Mouse (Mus musculus): ENCODE data around the gene Mindy4. TPM values are rescaled to one million over a fixed set of nuclear protein-coding genes. Genes with fewer than 3 reads are reported as not detected.

The Mindy4 gene
- total and polyA plus RNA-seq, 3 experiments, result 0.23 to 1.6 TPM; not detected in 1

DNA sequence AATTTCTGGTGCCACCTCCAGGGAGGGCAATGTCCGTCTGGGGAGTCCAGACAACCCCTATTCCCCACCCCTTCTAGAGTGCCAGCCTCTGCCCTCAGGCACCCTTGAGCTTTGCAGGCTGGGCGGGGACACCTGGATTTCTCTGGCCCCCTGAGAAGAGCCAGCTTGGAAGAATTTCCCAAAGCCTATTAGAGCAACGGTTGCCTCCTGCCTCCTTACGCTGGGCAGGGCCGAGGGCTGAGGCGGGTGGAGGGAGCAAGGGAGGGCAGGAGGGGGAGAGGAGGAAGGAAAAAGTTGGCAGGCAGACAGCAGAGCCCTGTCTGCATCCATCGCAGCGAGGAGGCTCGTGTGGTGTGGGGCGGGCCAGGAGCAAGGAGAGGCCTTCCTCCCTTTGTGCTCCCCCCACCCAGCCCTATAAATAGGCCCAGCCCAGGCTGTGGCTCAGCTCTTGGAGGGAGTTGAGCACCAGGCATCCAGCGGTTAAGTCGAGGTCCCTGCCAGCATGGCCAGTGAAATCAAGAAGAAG lies 132.9 kb downstream of the Mindy4 start, which contains the start of gene Aqp1:
Gene Aqp1, plus strand, starts transcription at position 444 of the 526 bp plus-strand sequence.
- Histone ChIP-seq H3K9me3 (replicated peaks; ENCODE audit: insufficient read depth, low read length) (no peaks in the 10 kb centered on the region), H3K4me1 (ENCODE audit: control insufficient read depth in 1 of 2, insufficient read depth in 2 of 2, low read length in 2 of 2) (peaks cover 7 to 40% of the 10 kb centered on the region in 2 experiments; a peak in 3 of 4 replicates), H3K36me3 (ENCODE audit: control insufficient read depth in 1 of 2, insufficient read depth in 2 of 2, low read length in 2 of 2) (peaks cover 0 to 10% of the 10 kb centered on the region in 2 experiments; a peak in 2 of 4 replicates), H3K27ac (ENCODE audit: control insufficient read depth, low read depth, low read length) (peak within 1 kb of the TSS; percentile 68), H3K4me3 (ENCODE audit: control insufficient read depth in 1 of 2, insufficient read depth in 1 of 2, low read depth in 2 of 2, low read length in 2 of 2) (peak within 1 kb of the TSS; percentile 40 to 49), H3K27me3 (ENCODE audit: control insufficient read depth in 1 of 2, insufficient read depth in 2 of 2, low read length in 2 of 2) (no peaks in the 10 kb centered on the region), H3K9ac (ENCODE audit: control insufficient read depth, low read depth, low read length, poor library complexity, severe bottlenecking) (peak within 1 kb of the TSS; percentile 46), H3K79me2 (ENCODE audit: control insufficient read depth, insufficient read depth, low read length, poor library complexity) (no peaks in the 10 kb centered on the region)
- DNase-seq (ENCODE audit: low read depth, low spot score), result peak; percentile 66
- no peak for TF ChIP-seq CTCF (IDR thresholded peaks at IDR 0.05 in 2 of 3, conservative IDR thresholded peaks at IDR 0.05 in 1 of 3; ENCODE audit: control insufficient read depth in 1 of 3, insufficient read depth in 1 of 3, low read depth in 2 of 3, low read length in 3 of 3, poor library complexity in 1 of 3, severe bottlenecking in 1 of 3)
- TF ChIP-seq POLR2A (IDR thresholded peaks at IDR 0.05; ENCODE audit: control insufficient read depth in 1 of 2, insufficient read depth in 1 of 2, low read depth in 1 of 2, low read length in 2 of 2, poor library complexity in 1 of 2), result peak in 1 of 2 experiments; percentile 67; a peak in 2 of 4 replicates
- TF ChIP-seq SIN3A (IDR thresholded peaks at IDR 0.05; ENCODE audit: low read length), result no peak
- TF ChIP-seq MXI1 (IDR thresholded peaks at IDR 0.05; ENCODE audit: low read depth, low read length), result no peak
- no peak for TF ChIP-seq ZKSCAN1 (IDR thresholded peaks at IDR 0.05; ENCODE audit: low read depth, low read length)
- TF ChIP-seq POLR2AphosphoS5 (IDR thresholded peaks at IDR 0.05; ENCODE audit: borderline replicate concordance, low read depth, low read length), result no peak
- TF ChIP-seq NRF1 (IDR thresholded peaks at IDR 0.05; ENCODE audit: insufficient read depth, low read depth, low read length, poor library complexity, severe bottlenecking), result no peak
- no peak for TF ChIP-seq CHD2 (IDR thresholded peaks at IDR 0.05; ENCODE audit: low read length)
- peak; percentile 82 for TF ChIP-seq MAZ (IDR thresholded peaks at IDR 0.05; ENCODE audit: low read depth, low read length)
- TF ChIP-seq MAX (IDR thresholded peaks at IDR 0.05; ENCODE audit: low read length), result no peak
- no peak for TF ChIP-seq BHLHE40 (IDR thresholded peaks at IDR 0.05; ENCODE audit: borderline replicate concordance, low read depth, low read length)
- TF ChIP-seq SMC3 (IDR thresholded peaks at IDR 0.05; ENCODE audit: low read depth, low read length), result no peak
- TF ChIP-seq RAD21 (IDR thresholded peaks at IDR 0.05; ENCODE audit: low read depth, low read length), result no peak
- TF ChIP-seq MAFK (IDR thresholded peaks at IDR 0.05; ENCODE audit: borderline replicate concordance, low read depth, low read length), result no peak
- TF ChIP-seq ZC3H11A (IDR thresholded peaks at IDR 0.05; ENCODE audit: low read depth, low read length), result no peak
- TF ChIP-seq USF2 (IDR thresholded peaks at IDR 0.05; ENCODE audit: borderline replicate concordance in 1 of 2, insufficient read depth in 1 of 2, low read depth in 1 of 2, low read length in 2 of 2), result no peak
- no peak for TF ChIP-seq GATA1 (IDR thresholded peaks at IDR 0.05; ENCODE audit: low read depth, low read length)
- no peak for TF ChIP-seq UBTF (IDR thresholded peaks at IDR 0.05; ENCODE audit: borderline replicate concordance, insufficient read depth, low read depth, low read length)
- peak; percentile 79 for TF ChIP-seq TBP (IDR thresholded peaks at IDR 0.05; ENCODE audit: low read depth, low read length)
- TF ChIP-seq ETS1 (IDR thresholded peaks at IDR 0.05; ENCODE audit: low read depth, low read length), result no peak
- no peak for TF ChIP-seq USF1 (IDR thresholded peaks at IDR 0.05; ENCODE audit: low read depth, low read length)
- TF ChIP-seq KAT2A (conservative IDR thresholded peaks at IDR 0.05; ENCODE audit: low read depth, low read length), result no peak

Measured in MEL (cell line).